Mouse (Mus musculus) lung, postnatal 0 days (tissue): ENCODE data around the gene Rab43.

Experiments used
- CTCF ChIP-seq: IDR thresholded peaks from 2 replicates; pipeline ENCODE4 v1.5.1; 2016; ENCODE audit warnings: antibody characterized with exemption, mild to moderate bottlenecking
- EP300 ChIP-seq: IDR thresholded peaks from 2 replicates; pipeline ENCODE4 v1.6.1; 2016; ENCODE audit warnings: antibody characterized with exemption, mild to moderate bottlenecking, control low read depth

DNA sequence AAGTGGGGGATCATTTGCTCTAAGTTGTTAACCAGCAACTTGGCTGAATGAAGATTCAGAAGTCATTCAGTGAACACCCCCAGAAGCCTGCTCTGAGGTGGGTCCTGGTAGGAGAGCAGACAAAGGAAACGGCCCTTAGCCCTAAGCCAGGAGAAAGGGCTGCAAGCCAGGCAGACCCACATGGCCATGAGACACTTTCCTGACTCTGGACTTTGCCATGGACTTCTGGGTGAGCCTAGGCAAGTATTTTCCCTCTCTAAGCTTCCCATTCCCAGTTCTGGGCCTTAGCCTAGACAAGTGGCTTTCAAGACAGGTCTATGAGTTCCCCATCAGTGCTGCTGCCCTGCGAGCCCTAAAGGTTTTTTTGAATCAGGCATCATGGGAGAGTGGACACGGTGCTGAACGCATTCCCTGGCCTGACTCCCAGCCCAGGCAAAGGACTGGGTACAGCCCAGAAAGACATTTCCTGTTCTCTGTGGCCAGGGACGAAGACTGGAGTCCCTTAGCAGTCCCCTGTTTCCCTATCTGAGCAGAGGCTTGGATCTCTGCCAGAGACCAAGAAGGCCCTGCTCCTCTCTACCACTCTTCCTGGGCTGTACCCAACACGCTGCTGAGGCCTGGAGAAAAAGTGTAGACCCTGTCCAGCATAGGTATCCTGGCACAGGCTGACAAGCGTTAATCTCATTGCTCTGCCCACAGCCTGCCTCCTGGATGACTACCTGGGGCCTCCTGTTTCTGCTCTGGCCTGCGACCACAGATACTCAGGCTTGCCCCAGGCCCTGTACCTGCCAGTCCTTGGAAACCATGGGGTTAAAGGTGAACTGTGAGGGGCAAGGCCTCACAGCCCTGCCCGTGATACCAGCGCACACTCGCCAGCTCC lies 33.4 kb downstream of the Rab43 start:
- TF ChIP-seq CTCF = no peak
- TF ChIP-seq EP300 = no peak
